Mouse (Mus musculus) C2C12 (cell line): Measurements from ENCODE around the gene Ppp1r14b.

Experiments used
- CTCF ChIP-seq: IDR thresholded peaks from one replicate; pipeline ENCODE4 v1.5.1; 2011; ENCODE audit not compliant: control insufficient read depth, insufficient read depth, insufficient read length
- FOSL1 ChIP-seq: IDR thresholded peaks from one replicate; pipeline ENCODE4 v1.8.0; 2011; ENCODE audit warnings: mild to moderate bottlenecking, low read length; ENCODE audit not compliant: poor library complexity, insufficient read depth, severe bottlenecking
- MAX ChIP-seq: IDR thresholded peaks from one replicate; pipeline ENCODE4 v1.6.1; 2011; ENCODE audit warnings: mild to moderate bottlenecking, control low read depth
- MYOD1 ChIP-seq: IDR thresholded peaks from one replicate; pipeline ENCODE4 v1.6.1; 2011; ENCODE audit warnings: low read depth; ENCODE audit not compliant: control insufficient read depth, insufficient read length
- MYOG ChIP-seq: IDR thresholded peaks from one replicate; pipeline ENCODE4 v1.6.1; 2011; ENCODE audit not compliant: control insufficient read depth, insufficient read length; ENCODE audit errors: extremely low read depth
- USF1 ChIP-seq: IDR thresholded peaks from one replicate; pipeline ENCODE4 v1.6.1; 2011; ENCODE audit warnings: low read depth, mild to moderate bottlenecking, control low read depth, moderate library complexity

GRCm38 (mm10) chr19:6928080-6928479, 46.7 kb upstream of the Ppp1r14b start:
- no peak for TF ChIP-seq MAX
- no peak for TF ChIP-seq CTCF
- no peak for TF ChIP-seq MYOD1
- TF ChIP-seq USF1, result no peak
- TF ChIP-seq FOSL1, result no peak
- TF ChIP-seq MYOG, result no peak
